Mouse (Mus musculus): ENCODE data around the gene Rexo4. TPM values are rescaled to one million over a fixed set of nuclear protein-coding genes. Genes with fewer than 3 reads are reported as not detected.

The Rexo4 gene
- polyA plus RNA-seq, 1 experiment = 14.7 TPM

- no peak; the same call in 1 of the 2 replicates for TF ChIP-seq POLR2A (IDR thresholded peaks at IDR 0.05; ENCODE audit: low read depth, low read length)
- no peak for TF ChIP-seq CTCF (IDR thresholded peaks at IDR 0.05; ENCODE audit: extremely low read depth, insufficient read length, insufficient replicate concordance, low read depth, low read length)
- H3K27ac ChIP-seq (ENCODE audit: insufficient read depth, low read depth, low read length) = peak overlapping the region; percentile 70
Observed at GRCm38 (mm10) chr2:26916738-26917137, 47.4 kb downstream of the Rexo4 start.

GRCm38 (mm10) chr2:26915927-26916728 lies 48.1 kb downstream of the Rexo4 start, which contains the start of the genes Surf2 and Surf1:
TSS of gene Surf2 (plus strand) at chr2:26916367.
TSS of gene Surf1 (minus strand) at chr2:26916530.
- 1% methylated on average over 47 of the region's 47 CpGs for WGBS
- peaks cover 48% of the 10 kb centered on the region for H3K36me3 ChIP-seq (ENCODE audit: control insufficient read depth, insufficient read depth, low read length)

More at GRCm38 (mm10) chr2:26916738-26917137, 47.4 kb downstream of the Rexo4 start:
- H3K36me3 ChIP-seq (ENCODE audit: control insufficient read depth, insufficient read depth, low read length) = peaks cover 52% of the 10 kb centered on the region
- peaks cover 24% of the 10 kb centered on the region for H3K4me1 ChIP-seq (ENCODE audit: control insufficient read depth, insufficient read depth, insufficient read length, low read length)
- WGBS = under 1% methylated on average over 13 of the region's 13 CpGs
- no peaks in the 10 kb centered on the region for H3K27me3 ChIP-seq (ENCODE audit: control insufficient read depth, insufficient read depth, low read length)
- peak overlapping the region; percentile 84 for H3K4me3 ChIP-seq (ENCODE audit: low read depth, low read length)

GRCm38 (mm10) chr2:26914148-26914941 lies 49.8 kb downstream of the Rexo4 start:
- no peak overlapping the region for H3K27ac ChIP-seq (ENCODE audit: insufficient read depth, low read depth, low read length)
- no peaks in the 10 kb centered on the region for H3K27me3 ChIP-seq (ENCODE audit: control insufficient read depth, insufficient read depth, low read length)
- WGBS = 48% methylated on average over 8 of the region's 8 CpGs
- H3K4me3 ChIP-seq (ENCODE audit: low read depth, low read length) = no peak overlapping the region
- no peak for TF ChIP-seq CTCF (IDR thresholded peaks at IDR 0.05; ENCODE audit: extremely low read depth, insufficient read length, insufficient replicate concordance, low read depth, low read length)
- TF ChIP-seq POLR2A (IDR thresholded peaks at IDR 0.05; ENCODE audit: low read depth, low read length) = no peak
- H3K36me3 ChIP-seq (ENCODE audit: control insufficient read depth, insufficient read depth, low read length) = peaks cover 34% of the 10 kb centered on the region
- H3K4me1 ChIP-seq (ENCODE audit: control insufficient read depth, insufficient read depth, insufficient read length, low read length) = peaks cover 18% of the 10 kb centered on the region

More at GRCm38 (mm10) chr2:26915927-26916728, 48.1 kb downstream of the Rexo4 start, which contains the start of the genes Surf2 and Surf1:
- TF ChIP-seq CTCF (IDR thresholded peaks at IDR 0.05; ENCODE audit: extremely low read depth, insufficient read length, insufficient replicate concordance, low read depth, low read length) (no peak), POLR2A (IDR thresholded peaks at IDR 0.05; ENCODE audit: low read depth, low read length) (peak; percentile 8; the same call in 1 of the 2 replicates)
- Histone ChIP-seq H3K4me1 (ENCODE audit: control insufficient read depth, insufficient read depth, insufficient read length, low read length) (peaks cover 27% of the 10 kb centered on the region), H3K4me3 (ENCODE audit: low read depth, low read length) (peak within 1 kb of the TSS; percentile 84), H3K27me3 (ENCODE audit: control insufficient read depth, insufficient read depth, low read length) (no peaks in the 10 kb centered on the region), H3K27ac (ENCODE audit: insufficient read depth, low read depth, low read length) (peak within 1 kb of the TSS; percentile 70)

GRCm38 (mm10) chr2:26913416-26914147 lies 50.6 kb downstream of the Rexo4 start:
- TF ChIP-seq CTCF (IDR thresholded peaks at IDR 0.05; ENCODE audit: extremely low read depth, insufficient read length, insufficient replicate concordance, low read depth, low read length) (no peak), POLR2A (IDR thresholded peaks at IDR 0.05; ENCODE audit: low read depth, low read length) (no peak)
- Histone ChIP-seq H3K4me3 (ENCODE audit: low read depth, low read length) (no peak overlapping the region), H3K4me1 (ENCODE audit: control insufficient read depth, insufficient read depth, insufficient read length, low read length) (peaks cover 24% of the 10 kb centered on the region), H3K27me3 (ENCODE audit: control insufficient read depth, insufficient read depth, low read length) (no peaks in the 10 kb centered on the region), H3K36me3 (ENCODE audit: control insufficient read depth, insufficient read depth, low read length) (peaks cover 26% of the 10 kb centered on the region), H3K27ac (ENCODE audit: insufficient read depth, low read depth, low read length) (no peak overlapping the region)
- WGBS = 77% methylated on average over 17 of the region's 17 CpGs

GRCm38 (mm10) chr2:26912253-26912770 lies 51.9 kb downstream of the Rexo4 start:
- TF ChIP-seq CTCF (IDR thresholded peaks at IDR 0.05; ENCODE audit: extremely low read depth, insufficient read length, insufficient replicate concordance, low read depth, low read length) (no peak), POLR2A (IDR thresholded peaks at IDR 0.05; ENCODE audit: low read depth, low read length) (no peak)
- peaks cover 29% of the 10 kb centered on the region for H3K36me3 ChIP-seq (ENCODE audit: control insufficient read depth, insufficient read depth, low read length)
- no peak overlapping the region for H3K27ac ChIP-seq (ENCODE audit: insufficient read depth, low read depth, low read length)
- WGBS = 45% methylated on average over 5 of the region's 5 CpGs
- peaks cover 19% of the 10 kb centered on the region for H3K4me1 ChIP-seq (ENCODE audit: control insufficient read depth, insufficient read depth, insufficient read length, low read length)
- H3K27me3 ChIP-seq (ENCODE audit: control insufficient read depth, insufficient read depth, low read length) = no peaks in the 10 kb centered on the region
- H3K4me3 ChIP-seq (ENCODE audit: low read depth, low read length) = peak overlapping the region; percentile 82

- WGBS = under 1% methylated on average over 37 of the region's 37 CpGs
- no peak for TF ChIP-seq POLR2A (IDR thresholded peaks at IDR 0.05; ENCODE audit: low read depth, low read length)
- TF ChIP-seq CTCF (IDR thresholded peaks at IDR 0.05; ENCODE audit: extremely low read depth, insufficient read length, insufficient replicate concordance, low read depth, low read length) = no peak
Observed at GRCm38 (mm10) chr2:26910994-26911765, 53.0 kb downstream of the Rexo4 start.

More at GRCm38 (mm10) chr2:26910994-26911765, 53.0 kb downstream of the Rexo4 start:
- Histone ChIP-seq H3K27ac (ENCODE audit: insufficient read depth, low read depth, low read length) (peak overlapping the region; percentile 69), H3K27me3 (ENCODE audit: control insufficient read depth, insufficient read depth, low read length) (no peaks in the 10 kb centered on the region), H3K4me3 (ENCODE audit: low read depth, low read length) (peak overlapping the region; percentile 82), H3K4me1 (ENCODE audit: control insufficient read depth, insufficient read depth, insufficient read length, low read length) (peaks cover 12% of the 10 kb centered on the region), H3K36me3 (ENCODE audit: control insufficient read depth, insufficient read depth, low read length) (peaks cover 29% of the 10 kb centered on the region)
